Mouse (Mus musculus): Measurements from ENCODE around the gene Mex3a.

- TF ChIP-seq CTCF (IDR thresholded peaks at IDR 0.05; ENCODE audit: borderline replicate concordance, insufficient read depth, low read length) (no peak), POLR2A (IDR thresholded peaks at IDR 0.05; ENCODE audit: low read depth, low read length) (0 out of 2 replicates have a peak, but pooled peaks have one; percentile 19)
Measured at GRCm38 (mm10) chr3:88495741-88496415, 36.3 kb upstream of the Mex3a start.
